Mouse (Mus musculus): ENCODE measurements at regions not wholly inside any gene's neighbourhood (a gene's known extent, or its start where the extent isn't known, plus 50 kb on each side); places are given as distances from the start of the nearest gene placed in this dataset.

- TF ChIP-seq EP300 (IDR thresholded peaks at IDR 0.05; ENCODE audit: low read depth) (no peak), CTCF (IDR thresholded peaks at IDR 0.05; ENCODE audit: low read depth) (peak; percentile 78)
Measured at GRCm38 (mm10) chr8:26443041-26443440, 323.7 kb downstream of the Gm45692 start.
